Mouse (Mus musculus): Measurements from ENCODE around the gene Gcc2.
"Not testable (repeated sequence)": the region's sequence is repeated elsewhere in the genome, so short reads cannot be mapped to it uniquely, and the experiment has no call there.

GRCm38 (mm10) chr10:58238984-58239740, 16.1 kb upstream of the Gcc2 start:
- TF ChIP-seq GATA1 (IDR thresholded peaks at IDR 0.05; ENCODE audit: borderline replicate concordance, low read length); FLI1 (IDR thresholded peaks at IDR 0.05; ENCODE audit: low read length): not testable (repeated sequence)
